Mouse (Mus musculus): ENCODE data around the gene Chrm4. TPM values are rescaled to one million over a fixed set of nuclear protein-coding genes. Genes with fewer than 3 reads are reported as not detected.

Chrm4 gene
- polyA plus RNA-seq, 1 experiment from 2014 or later: 0.56 TPM

GRCm38 (mm10) chr2:91975581-91976541, 48.8 kb downstream of the Chrm4 start, which contains the start of gene Dgkz:
Gene Dgkz (minus strand): TSS chr2:91975864.
- Histone ChIP-seq H3K27ac (replicated peaks) (no peak within 1 kb of the TSS), H3K9me3 (no peaks in the 10 kb centered on the region), H3K4me2 (replicated peaks) (peak within 1 kb of the TSS; percentile 57), H3K4me1 (peaks cover 52% of the 10 kb centered on the region), H3K4me3 (peak within 1 kb of the TSS; percentile 41), H3K9ac (replicated peaks) (peak within 1 kb of the TSS; percentile 48), H3K27me3 (peaks cover 74% of the 10 kb centered on the region), H3K36me3 (no peaks in the 10 kb centered on the region)
- ATAC-seq (ENCODE audit: low FRiP score, low read depth): peak; percentile 36
- WGBS: 1% methylated on average over 77 of the region's 79 CpGs

- no peaks in the 10 kb centered on the region for H3K36me3 ChIP-seq
- peaks cover 61% of the 10 kb centered on the region for H3K27me3 ChIP-seq
- WGBS: 85% methylated on average over 4 of the region's 4 CpGs
- H3K4me1 ChIP-seq: peaks cover 38% of the 10 kb centered on the region
- ATAC-seq (ENCODE audit: low FRiP score, low read depth): no peak
- H3K27ac ChIP-seq (replicated peaks): no peak overlapping the region
- no peak overlapping the region for H3K4me2 ChIP-seq (replicated peaks)
- no peaks in the 10 kb centered on the region for H3K9me3 ChIP-seq
- no peak overlapping the region for H3K9ac ChIP-seq (replicated peaks)
- no peak overlapping the region for H3K4me3 ChIP-seq
Observed at GRCm38 (mm10) chr2:91977960-91978359, 50.9 kb downstream of the Chrm4 start.

Small RNAs within 50 kb of the gene (microRNA-seq; reads per million reads assigned to microRNA genes)
- gene Mir6999: not detected

Other genes with a start within 250 kb of the Chrm4 start
- 35.1 and 36.2 TPM in 2 replicates for gene Atg13, start 216.7 kb upstream of the Chrm4 start, polyA plus RNA-seq (2016; fragmentation: Nextera tagmentation; extraction: Ambion mirVana)
- gene Harbi1, start 216.4 kb upstream of the Chrm4 start, polyA plus RNA-seq (2016; fragmentation: Nextera tagmentation; extraction: Ambion mirVana): 22.7 and 23.6 TPM in 2 replicates
- 26.8 and 27.0 TPM in 2 replicates for gene Ambra1, start 197.1 kb upstream of the Chrm4 start, polyA plus RNA-seq (2016; fragmentation: Nextera tagmentation; extraction: Ambion mirVana)
- 672 and 763 TPM in 2 replicates for gene Mdk, start 5.0 kb downstream of the Chrm4 start, polyA plus RNA-seq (2016; fragmentation: Nextera tagmentation; extraction: Ambion mirVana)
- gene Gm9821, start 18.5 kb downstream of the Chrm4 start, polyA plus RNA-seq (2016; fragmentation: Nextera tagmentation; extraction: Ambion mirVana): 0.37 TPM in 2 replicates
- gene Dgkz, start 48.6 kb downstream of the Chrm4 start, polyA plus RNA-seq (2016; fragmentation: Nextera tagmentation; extraction: Ambion mirVana): 24.5 and 26.1 TPM in 2 replicates
- gene Creb3l1, start 97.3 kb downstream of the Chrm4 start, polyA plus RNA-seq (2016; fragmentation: Nextera tagmentation; extraction: Ambion mirVana): 2.5 TPM in 2 replicates
- 45.6 and 46.8 TPM in 2 replicates for gene Phf21a, start 165.9 kb downstream of the Chrm4 start, polyA plus RNA-seq (2016; fragmentation: Nextera tagmentation; extraction: Ambion mirVana)

Data from midbrain, embryonic 12.5 days (tissue).